Mouse (Mus musculus) stomach, embryonic 14.5 days (tissue): ENCODE measurements around the gene Naa10. TPM values are rescaled to one million over a fixed set of nuclear protein-coding genes. Genes with fewer than 3 reads are reported as not detected.

Experiments
- ATAC-seq: fragments of 200-750 bp; cut with Nextera tagmentation; 2 replicates; pipeline ENCODE4 v1.8.0; 2017; ENCODE audit warnings: low read depth, moderate TSS enrichment; ENCODE audit not compliant: insufficient number of reproducible peaks, insufficient read depth, low FRiP score
- H3K27ac ChIP-seq: fragments of 300-500 bp; sonication (generic); 2 replicates; pipeline ENCODE4 v1.5.1; 2014; ENCODE audit warnings: mild to moderate bottlenecking, low read length, moderate library complexity, mixed read lengths
- H3K27me3 ChIP-seq: fragments of 300-500 bp; sonication (generic); 2 replicates; pipeline ENCODE4 v1.6.1; 2014; ENCODE audit warnings: low read length, control low read depth, mixed read lengths; ENCODE audit not compliant: control insufficient read depth, insufficient read depth
- H3K36me3 ChIP-seq: fragments of 300-500 bp; sonication (generic); 2 replicates; pipeline ENCODE4 v1.6.1; 2014; ENCODE audit warnings: mild to moderate bottlenecking, control low read depth, low read length, moderate library complexity, mixed read lengths; ENCODE audit not compliant: control insufficient read depth, insufficient read depth
- H3K4me1 ChIP-seq: fragments of 300-500 bp; sonication (generic); 2 replicates; pipeline ENCODE4 v1.6.1; 2014; ENCODE audit warnings: low read length, control low read depth, mixed read lengths; ENCODE audit not compliant: control insufficient read depth, insufficient read depth
- H3K4me2 ChIP-seq: fragments of 300-500 bp; sonication (generic); replicated peaks from 2 replicates; pipeline ENCODE4 v1.6.1; 2014; ENCODE audit warnings: low read depth, low read length, control low read depth
- H3K4me3 ChIP-seq: fragments of 300-500 bp; sonication (generic); 2 replicates; pipeline ENCODE4 v1.5.1; 2014; ENCODE audit warnings: low read depth, low read length, control low read depth
- H3K9ac ChIP-seq: fragments of 300-500 bp; sonication (generic); replicated peaks from 2 replicates; pipeline ENCODE4 v1.6.1; 2014; ENCODE audit warnings: low read depth, mild to moderate bottlenecking, control low read depth, low read length, moderate library complexity, mixed read lengths
- H3K9me3 ChIP-seq: fragments of 300-500 bp; sonication (generic); 2 replicates; pipeline ENCODE4 v1.6.1; 2016; ENCODE audit warnings: low read depth, low read length, control low read depth; ENCODE audit not compliant: control insufficient read depth
- WGBS: fragments of 180-500 bp; shearing (Covaris S2); extraction: QIAGEN DNeasy Blood & Tissue Kit; methylation state at CpG from one replicate; pipeline ENCODE4 v1.1.7; 2014; 5-methylcytosine and 5-hydroxymethylcytosine counted together
- polyA plus RNA-seq: library from polyadenylated mRNA; unstranded; fragments of >200 nt; fragmentation: Nextera tagmentation; extraction: Ambion mirVana; gene quantifications from 2 replicates; pipeline ENCODE4 v1.2.1, GENCODE M21; 2014

Naa10 gene
- polyA plus RNA-seq, 1 experiment from 2014 or later = 137 TPM

DNA sequence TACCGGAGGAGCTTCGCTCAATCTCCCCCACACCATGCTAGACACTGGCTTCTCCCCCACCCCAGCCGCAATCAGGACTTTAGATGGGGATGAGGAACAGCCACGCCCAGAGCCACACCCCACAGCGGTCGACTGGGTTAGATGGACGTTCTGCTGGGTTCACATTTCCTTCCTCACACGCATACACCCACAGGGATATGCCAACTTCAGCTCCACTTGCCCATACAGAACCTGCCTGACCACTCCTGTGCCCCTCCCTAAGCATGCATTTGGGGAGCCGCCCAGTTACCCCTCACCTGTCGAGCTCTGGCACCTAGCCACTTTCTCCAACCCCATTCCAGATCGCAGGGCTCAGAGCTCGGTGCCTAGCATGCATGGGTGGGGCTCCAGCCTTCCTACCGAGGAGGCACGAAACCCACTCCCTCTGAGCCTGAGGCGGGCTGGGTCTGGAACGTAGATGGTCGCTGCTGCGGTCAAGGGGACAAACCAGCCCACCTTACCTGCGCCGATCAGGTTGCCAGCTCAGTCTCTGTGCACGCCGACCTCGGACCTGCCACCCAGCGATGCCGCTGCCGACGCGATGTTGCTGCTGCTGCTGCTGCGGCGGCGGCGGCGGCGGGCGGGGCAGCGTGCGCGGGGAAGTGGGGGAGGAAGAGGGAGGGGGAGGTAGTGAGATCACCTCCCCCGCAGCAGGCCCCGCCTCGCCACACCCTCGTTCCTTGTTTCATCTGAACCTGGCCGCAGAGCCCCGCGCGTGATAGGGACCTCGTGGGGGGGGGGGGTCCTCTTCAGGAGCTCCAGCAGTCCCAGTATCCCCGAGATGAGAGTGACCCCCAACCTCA is 41.3 kb downstream of the Naa10 start:
- Histone ChIP-seq H3K9me3 (no peaks in the 10 kb centered on the region), H3K4me1 (no peaks in the 10 kb centered on the region), H3K9ac (no peak overlapping the region), H3K4me3 (peak overlapping the region; percentile 31), H3K27me3 (no peaks in the 10 kb centered on the region), H3K4me2 (peak overlapping the region; percentile 60), H3K27ac (no peak overlapping the region), H3K36me3 (no peaks in the 10 kb centered on the region)
- WGBS = 21% methylated on average over 36 of the region's 48 CpGs
- ATAC-seq = peak; percentile 42; the same call in 1 of the 2 replicates

DNA sequence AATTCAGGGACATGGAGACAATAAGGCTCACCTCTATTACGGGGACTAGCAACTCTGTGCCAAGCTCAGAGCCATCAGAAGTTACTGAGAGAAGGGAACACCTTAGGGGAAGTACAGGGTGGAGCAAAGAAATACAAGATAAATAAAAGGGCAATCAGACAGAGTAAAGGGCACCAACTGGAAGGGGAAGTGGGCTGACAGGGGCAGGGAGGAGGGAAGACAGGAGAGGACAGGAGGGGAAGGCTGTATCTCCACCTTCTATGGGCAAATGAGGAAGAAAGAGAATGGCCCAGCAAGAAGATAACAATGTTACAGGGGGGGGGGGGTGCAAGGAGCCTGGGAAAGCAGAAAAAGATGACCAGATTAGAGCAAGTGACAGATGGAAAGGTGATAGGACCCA is 44.7 kb downstream of the Naa10 start:
- ATAC-seq = no peak
- 67% methylated on average over 1 of the region's 1 CpGs for WGBS
- H3K27ac ChIP-seq = no peak overlapping the region
- H3K4me1 ChIP-seq = no peaks in the 10 kb centered on the region
- no peaks in the 10 kb centered on the region for H3K36me3 ChIP-seq
- H3K9ac ChIP-seq = no peak overlapping the region
- no peaks in the 10 kb centered on the region for H3K9me3 ChIP-seq
- H3K4me2 ChIP-seq = no peak overlapping the region
- no peak overlapping the region for H3K4me3 ChIP-seq
- no peaks in the 10 kb centered on the region for H3K27me3 ChIP-seq

DNA sequence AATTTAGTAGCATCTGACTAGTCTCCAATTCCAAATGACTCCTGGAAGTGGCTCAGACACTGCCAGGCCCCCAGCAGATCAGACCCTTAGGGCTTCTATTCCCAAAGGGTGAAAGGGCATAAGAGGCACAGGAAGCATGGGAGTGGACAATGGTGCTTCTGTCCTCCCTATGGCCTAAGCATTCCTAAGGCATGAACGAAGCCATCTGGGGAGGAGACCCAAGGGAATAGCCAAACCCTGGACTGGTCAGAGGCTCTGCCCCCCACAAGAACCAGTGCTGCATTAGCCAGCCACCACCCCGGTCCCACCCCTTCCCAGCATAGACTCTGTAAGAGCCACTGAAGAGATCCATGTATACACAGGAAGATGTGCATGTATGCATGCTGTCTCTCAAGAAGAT is 45.9 kb downstream of the Naa10 start:
- H3K9me3 ChIP-seq = no peaks in the 10 kb centered on the region
- no peak for ATAC-seq
- 72% methylated on average over 2 of the region's 2 CpGs for whole genome bisulfite sequencing

DNA sequence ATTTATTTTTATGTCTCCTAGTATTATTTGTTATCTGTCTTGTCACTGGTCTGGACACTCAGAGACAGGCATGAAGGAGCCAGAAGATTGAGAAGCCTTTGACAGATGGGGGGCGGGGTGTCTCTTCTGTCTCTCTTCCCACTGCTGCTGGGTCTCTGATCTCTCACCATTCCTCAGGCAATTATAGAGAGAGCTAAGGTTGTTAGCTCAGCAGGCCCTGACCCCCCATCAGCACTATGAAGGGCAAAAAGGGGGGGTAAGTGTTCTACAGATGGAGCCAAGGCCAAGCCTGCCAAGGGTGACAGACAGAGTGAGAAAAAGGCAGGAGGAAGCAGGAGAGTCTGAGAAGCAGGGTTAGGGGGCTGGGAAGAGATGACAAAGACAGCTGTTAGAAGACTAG is 49.8 kb downstream of the Naa10 start:
- Histone ChIP-seq H3K9ac (no peak overlapping the region), H3K4me1 (no peaks in the 10 kb centered on the region), H3K4me3 (no peak overlapping the region), H3K9me3 (no peaks in the 10 kb centered on the region), H3K36me3 (no peaks in the 10 kb centered on the region), H3K27me3 (no peaks in the 10 kb centered on the region), H3K27ac (no peak overlapping the region), H3K4me2 (no peak overlapping the region)
- WGBS = 40% methylated on average over 1 of the region's 1 CpGs
- ATAC-seq = no peak

More for the DNA sequence above, 45.9 kb downstream of the Naa10 start:
- no peak overlapping the region for H3K4me3 ChIP-seq
- no peak overlapping the region for H3K4me2 ChIP-seq
- H3K27me3 ChIP-seq = no peaks in the 10 kb centered on the region
- no peaks in the 10 kb centered on the region for H3K4me1 ChIP-seq
- H3K36me3 ChIP-seq = no peaks in the 10 kb centered on the region
- no peak overlapping the region for H3K27ac ChIP-seq
- no peak overlapping the region for H3K9ac ChIP-seq

DNA sequence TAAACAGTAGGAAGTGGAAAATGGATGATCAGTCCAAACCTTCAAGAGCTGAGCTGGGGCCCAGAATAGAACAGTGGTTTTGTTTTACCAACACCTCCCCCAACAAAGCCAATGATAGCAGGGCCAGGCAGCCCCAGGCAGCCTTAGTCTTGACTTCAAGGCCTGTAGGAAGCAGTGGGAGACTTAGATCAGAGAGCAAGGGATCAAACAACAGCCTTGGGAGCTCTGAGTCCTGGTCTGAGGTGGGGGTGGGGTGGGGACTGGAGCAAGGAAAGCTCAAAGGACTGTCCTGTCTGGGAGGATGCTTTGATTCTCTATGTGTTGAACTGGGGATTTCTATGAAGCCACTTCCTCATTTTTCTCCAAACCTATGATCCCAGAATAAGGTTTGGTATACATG is 50.3 kb downstream of the Naa10 start:
- Histone ChIP-seq H3K9ac (no peak overlapping the region), H3K27ac (no peak overlapping the region), H3K9me3 (no peaks in the 10 kb centered on the region), H3K36me3 (no peaks in the 10 kb centered on the region), H3K4me3 (no peak overlapping the region), H3K4me1 (no peaks in the 10 kb centered on the region), H3K4me2 (no peak overlapping the region), H3K27me3 (no peaks in the 10 kb centered on the region)
- ATAC-seq = no peak

DNA sequence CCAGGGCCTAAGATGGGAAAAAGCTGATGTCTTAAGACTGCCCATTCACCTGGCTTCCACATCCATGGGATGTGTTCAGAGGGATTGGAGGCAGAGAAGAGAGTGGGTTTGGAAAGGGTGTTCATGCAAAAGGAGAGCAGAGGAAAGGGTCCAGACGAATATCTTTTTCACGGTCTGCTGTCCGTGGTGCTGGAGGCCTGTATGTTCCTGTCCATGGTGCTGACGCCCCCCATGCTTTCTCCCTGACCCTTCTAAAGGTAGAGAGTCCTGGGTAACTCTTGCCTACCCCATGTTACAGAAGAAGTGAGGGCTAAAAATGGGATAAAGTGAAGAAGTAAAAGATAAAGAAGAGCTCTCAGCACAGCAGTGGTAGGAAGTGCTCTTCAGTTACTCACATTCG is 52.4 kb downstream of the Naa10 start:
- WGBS = 9% methylated on average over 5 of the region's 5 CpGs
- ATAC-seq = no peak

DNA sequence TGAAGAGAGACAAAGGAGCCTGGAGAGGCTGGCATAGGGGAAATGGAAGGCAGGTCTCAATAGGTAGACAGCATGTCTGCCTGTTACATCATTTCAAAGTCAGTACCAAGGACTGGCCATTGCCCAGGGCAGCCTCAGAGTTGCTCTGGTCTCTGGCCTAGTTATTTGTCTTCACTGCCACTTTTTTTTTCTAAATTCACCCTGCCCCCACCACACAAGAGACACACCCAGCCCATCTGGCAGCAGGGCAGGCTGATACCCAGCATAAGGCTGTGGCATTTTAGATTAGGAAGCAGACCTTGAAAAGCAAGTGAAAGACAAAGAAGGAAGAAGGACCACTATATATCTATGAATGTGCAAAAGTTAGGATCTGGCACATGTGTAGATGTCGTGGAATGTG is 53.9 kb downstream of the Naa10 start:
- 53% methylated on average over 1 of the region's 1 CpGs for WGBS

More for the DNA sequence above, 52.4 kb downstream of the Naa10 start:
- H3K4me3 ChIP-seq = no peak overlapping the region
- H3K4me1 ChIP-seq = no peaks in the 10 kb centered on the region
- H3K9ac ChIP-seq = no peak overlapping the region
- no peaks in the 10 kb centered on the region for H3K36me3 ChIP-seq
- H3K27me3 ChIP-seq = no peaks in the 10 kb centered on the region
- H3K27ac ChIP-seq = no peak overlapping the region
- no peak overlapping the region for H3K4me2 ChIP-seq
- no peaks in the 10 kb centered on the region for H3K9me3 ChIP-seq

DNA sequence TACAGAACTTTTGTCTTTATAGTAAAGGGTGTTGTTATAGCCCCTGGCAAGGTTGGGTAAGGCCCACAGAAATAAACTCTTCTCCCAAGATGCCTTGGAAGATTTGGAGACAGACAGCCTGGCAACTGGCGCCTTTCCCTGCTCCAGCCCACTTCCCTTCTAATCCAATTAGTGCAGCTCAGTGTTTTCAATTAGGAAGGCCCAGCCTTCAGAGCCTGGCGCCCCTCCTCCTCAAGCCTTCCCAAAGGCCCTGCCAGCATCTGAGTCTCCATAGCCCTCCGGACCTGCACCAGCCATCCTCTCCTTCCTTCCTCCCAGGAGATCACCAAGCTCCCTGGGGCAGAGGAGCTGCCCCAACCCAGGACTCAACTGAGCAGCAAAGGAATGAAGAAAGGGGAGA is 54.5 kb downstream of the Naa10 start:
- H3K4me1 ChIP-seq = no peaks in the 10 kb centered on the region
- H3K9me3 ChIP-seq = no peaks in the 10 kb centered on the region
- no peak overlapping the region for H3K27ac ChIP-seq
- no peaks in the 10 kb centered on the region for H3K27me3 ChIP-seq
- no peak overlapping the region for H3K9ac ChIP-seq
- ATAC-seq = no peak
- no peak overlapping the region for H3K4me3 ChIP-seq
- no peaks in the 10 kb centered on the region for H3K36me3 ChIP-seq
- no peak overlapping the region for H3K4me2 ChIP-seq
- WGBS = 39% methylated on average over 3 of the region's 3 CpGs

More for the DNA sequence above, 53.9 kb downstream of the Naa10 start:
- no peaks in the 10 kb centered on the region for H3K4me1 ChIP-seq
- H3K9ac ChIP-seq = no peak overlapping the region
- no peak overlapping the region for H3K27ac ChIP-seq
- H3K27me3 ChIP-seq = no peaks in the 10 kb centered on the region
- no peak overlapping the region for H3K4me2 ChIP-seq
- H3K4me3 ChIP-seq = no peak overlapping the region
- H3K9me3 ChIP-seq = no peaks in the 10 kb centered on the region
- H3K36me3 ChIP-seq = no peaks in the 10 kb centered on the region
- no peak for ATAC-seq
